Comparison of ENCODE assay signal across 31 mouse cellular contexts in genomic region chr3:35232487-35232886, GRCm38 (mm10).
DNase-seq lines count a peak whose midpoint lies in the region; ATAC-seq and TF ChIP-seq lines count a peak whose summit lies in the region.
"Had no signal": no experiment of that assay in that cellular context is flagged by ENCODE, and none has a peak within 500 bp of the region (broad histone marks: within the 10 kb centered on the region; RNA-seq: fewer than 3 reads in every experiment).

No protein-coding gene starts in this region.

- 48% methylated on average over 1 of the region's 1 CpGs for WGBS in forebrain, embryonic 13.5 days
- WGBS in forebrain, embryonic 10.5 days = 78% methylated on average over 1 of the region's 1 CpGs

- H3K9ac ChIP-seq in forebrain, embryonic 13.5 days = no peak overlapping the region
- H3K9ac ChIP-seq: embryonic facial prominence, embryonic 12.5 days; heart, embryonic 12.5 days; hindbrain, embryonic 15.5 days; kidney, embryonic 15.5 days; limb, embryonic 15.5 days; liver, embryonic 13.5 days; midbrain, embryonic 13.5 days had no signal

- TF ChIP-seq CTCF in brain, embryonic 14.5 days (IDR thresholded peaks at IDR 0.05; ENCODE audit: borderline replicate concordance, extremely low read depth, insufficient read depth, insufficient read length) = no peak

- H3K27ac ChIP-seq in forebrain, embryonic 13.5 days = no peak overlapping the region
- H3K27ac ChIP-seq in forebrain, embryonic 10.5 days = no peak overlapping the region
- H3K27ac ChIP-seq: embryonic facial prominence, embryonic 12.5 days; hindbrain, embryonic 15.5 days; kidney, embryonic 15.5 days; limb, embryonic 10.5 days; limb, embryonic 15.5 days; liver, embryonic 13.5 days; midbrain, embryonic 13.5 days had no signal

- peaks cover 15% of the 10 kb centered on the region for H3K4me1 ChIP-seq in forebrain, embryonic 13.5 days
- H3K4me1 ChIP-seq in forebrain, embryonic 10.5 days = peaks cover 29% of the 10 kb centered on the region
- H3K4me1 ChIP-seq: embryonic facial prominence, embryonic 12.5 days; hindbrain, embryonic 15.5 days; kidney, embryonic 15.5 days; limb, embryonic 15.5 days; liver, embryonic 13.5 days; megakaryocyte, embryonic 14.5 days had no signal

- H3K36me3 ChIP-seq in forebrain, embryonic 13.5 days (ENCODE audit: poor library complexity, severe bottlenecking) = no peaks in the 10 kb centered on the region
- no peaks in the 10 kb centered on the region for H3K36me3 ChIP-seq in forebrain, embryonic 10.5 days (replicated peaks)
- H3K36me3 ChIP-seq: embryonic facial prominence, embryonic 12.5 days; heart, embryonic 12.5 days; hindbrain, embryonic 15.5 days; kidney, embryonic 15.5 days; limb, embryonic 10.5 days; limb, embryonic 15.5 days; liver, embryonic 13.5 days; midbrain, embryonic 13.5 days had no signal

- H3K27me3 ChIP-seq in forebrain, embryonic 13.5 days = no peaks in the 10 kb centered on the region
- H3K27me3 ChIP-seq in forebrain, embryonic 10.5 days (ENCODE audit: poor library complexity, severe bottlenecking) = no peaks in the 10 kb centered on the region
- H3K27me3 ChIP-seq: embryonic facial prominence, embryonic 12.5 days; heart, embryonic 12.5 days; hindbrain, embryonic 15.5 days; kidney, embryonic 15.5 days; limb, embryonic 15.5 days; liver, embryonic 13.5 days; megakaryocyte, embryonic 14.5 days; midbrain, embryonic 13.5 days had no signal

- no peak for TF ChIP-seq POLR2A in brain, embryonic 14.5 days (IDR thresholded peaks at IDR 0.05; ENCODE audit: borderline replicate concordance, extremely low read depth, insufficient read depth, insufficient read length, poor library complexity, severe bottlenecking)

- ATAC-seq in forebrain, embryonic 13.5 days = peak; percentile 30; the same call in 1 of the 2 replicates
- ATAC-seq in monocyte, adult 5-6 weeks (replicated peaks; ENCODE audit: insufficient number of reproducible peaks, low FRiP score, low TSS enrichment, poor library complexity, severe bottlenecking) = no peak
- ATAC-seq: activated CD4-positive, CD25-positive, alpha-beta regulatory T cell, adult 4 months; inflammation-experienced regulatory T-cells, adult 6 months; lung, postnatal 0 days; midbrain, embryonic 13.5 days had no signal

- H3K9me3 ChIP-seq in forebrain, embryonic 13.5 days (replicated peaks) = no peaks in the 10 kb centered on the region
- H3K9me3 ChIP-seq in forebrain, embryonic 10.5 days = no peaks in the 10 kb centered on the region
- H3K9me3 ChIP-seq: embryonic facial prominence, embryonic 12.5 days; heart, embryonic 12.5 days; hindbrain, embryonic 15.5 days; kidney, embryonic 15.5 days; limb, embryonic 10.5 days; limb, embryonic 15.5 days; liver, embryonic 13.5 days; midbrain, embryonic 13.5 days had no signal

- no peak overlapping the region for H3K4me2 ChIP-seq in forebrain, embryonic 13.5 days
- H3K4me2 ChIP-seq: embryonic facial prominence, embryonic 12.5 days; heart, embryonic 12.5 days; hindbrain, embryonic 15.5 days; kidney, embryonic 15.5 days; limb, embryonic 15.5 days; liver, embryonic 13.5 days; midbrain, embryonic 13.5 days had no signal

- intact Hi-C loops in gastrocnemius, postnatal 14 days (cut with DNase I; ENCODE audit: low total_unique reads) = no loop called here

- no peak for DNase-seq in forebrain, embryonic 10.5 days (ENCODE audit: extremely low spot score, low spot score)
- DNase-seq in layer of hippocampus, adult 9-11 months = peak; percentile 47
- no peak for DNase-seq in layer of hippocampus, adult 9-10 months (ENCODE audit: low spot score)
- DNase-seq in 3134 (ENCODE audit: extremely low read depth, insufficient read length, low spot score) = peak; percentile 30
- peak; percentile 58 for DNase-seq in brain, embryonic 14.5 days (ENCODE audit: low read depth)
- DNase-seq in gastrocnemius, postnatal 14 days = no peak
- DNase-seq: adrenal gland, adult 2 months; adrenal gland, postnatal 36 days; cerebellum, adult 8-10 months; cerebellum, postnatal 25 days; gastrocnemius, postnatal 36 days; heart, adult 18-20 months; heart, postnatal 4 days; kidney, adult 18-20 months; kidney, postnatal 25 days; liver, embryonic 13.5 days; lung, adult 18-20 months; lung, postnatal 4 days had no signal

- H3K4me3 ChIP-seq in forebrain, embryonic 13.5 days = no peak overlapping the region
- no peak overlapping the region for H3K4me3 ChIP-seq in forebrain, embryonic 10.5 days
- H3K4me3 ChIP-seq: embryonic facial prominence, embryonic 12.5 days; heart, embryonic 12.5 days; hindbrain, embryonic 15.5 days; kidney, embryonic 15.5 days; limb, embryonic 10.5 days; limb, embryonic 15.5 days; liver, embryonic 13.5 days; megakaryocyte, embryonic 14.5 days; midbrain, embryonic 13.5 days had no signal

Comparison
In these comparisons a context has a peak if more than half of its experiments do, and no peak if none do; other contexts are left out.
1. DNase-seq: peak in layer of hippocampus, adult 9-11 months (single experiment), 3134 (single experiment) and brain, embryonic 14.5 days (single experiment); none in forebrain, embryonic 10.5 days (single experiment), layer of hippocampus, adult 9-10 months (single experiment) and gastrocnemius, postnatal 14 days (single experiment).